Mouse (Mus musculus): ENCODE data around the gene Tmem86b. TPM values are rescaled to one million over a fixed set of nuclear protein-coding genes. Genes with fewer than 3 reads are reported as not detected.
A peak's percentile ranks its signal among the peaks of the same experiment; 100 is the strongest.

Gene Tmem86b
- total RNA-seq, 2 experiments from 2014 or later = 6.7 to 15.2 TPM

DNA sequence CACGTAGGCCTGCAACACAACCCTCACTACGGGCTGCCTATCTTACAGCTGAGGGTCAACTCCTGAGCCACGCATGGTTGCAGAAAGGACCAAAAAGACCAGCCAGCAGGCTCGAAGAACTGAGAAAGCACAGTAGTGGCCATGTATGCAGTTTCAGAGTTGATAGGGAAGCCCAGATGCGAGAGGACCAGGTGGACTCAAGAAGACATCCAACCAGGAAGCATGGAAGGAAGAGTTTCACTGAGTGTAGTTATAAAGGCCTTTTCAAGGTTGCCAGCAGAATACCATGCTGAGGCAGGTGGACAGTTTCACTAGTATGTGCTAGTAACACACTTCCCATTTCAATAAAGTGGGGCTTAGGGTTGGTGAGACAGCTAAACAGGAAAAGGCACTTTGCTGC lies 21.5 kb upstream of the Tmem86b start:
- ATAC-seq (replicated peaks; ENCODE audit: poor library complexity) = no peak

DNA sequence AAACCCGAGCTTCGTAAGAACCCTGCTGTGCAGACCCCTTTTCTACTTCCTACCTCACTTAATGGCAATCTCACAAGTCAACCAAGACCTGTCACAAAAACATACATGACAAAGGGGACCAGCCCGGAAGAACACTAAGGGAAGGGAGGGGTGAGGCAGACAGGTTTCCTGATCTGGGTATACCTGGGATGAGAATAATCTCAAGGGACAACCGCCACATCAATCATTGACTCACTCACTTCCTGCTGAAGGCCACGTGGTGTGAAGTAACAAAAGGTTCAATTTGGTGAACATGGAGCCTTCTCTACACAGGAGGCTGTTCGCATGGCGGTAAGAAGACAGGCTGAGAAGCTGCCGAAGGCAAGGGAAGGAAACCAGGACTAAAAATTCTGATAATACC lies 20.4 kb upstream of the Tmem86b start:
- no peak for ATAC-seq (replicated peaks; ENCODE audit: poor library complexity)

DNA sequence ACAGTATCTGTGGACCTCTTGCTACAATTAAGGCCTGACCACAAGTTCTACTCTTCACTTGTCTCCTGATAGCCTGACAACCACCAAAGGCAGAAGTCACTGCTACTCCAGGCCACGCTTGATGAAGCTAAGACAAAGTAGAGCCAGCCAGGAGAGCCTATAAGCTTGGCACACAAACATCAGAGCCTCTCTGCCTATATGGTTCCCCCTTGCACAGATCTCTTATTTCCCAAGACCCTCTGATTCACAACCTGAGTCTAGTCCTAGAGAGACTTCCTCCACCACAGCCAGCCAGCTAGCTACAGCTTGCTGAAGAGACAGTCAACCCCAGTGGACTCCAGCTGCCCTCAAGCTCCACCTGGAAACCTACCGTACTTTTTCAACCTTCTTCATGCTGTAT lies 16.8 kb upstream of the Tmem86b start:
- peak; percentile 30 for ATAC-seq (replicated peaks; ENCODE audit: poor library complexity)

DNA sequence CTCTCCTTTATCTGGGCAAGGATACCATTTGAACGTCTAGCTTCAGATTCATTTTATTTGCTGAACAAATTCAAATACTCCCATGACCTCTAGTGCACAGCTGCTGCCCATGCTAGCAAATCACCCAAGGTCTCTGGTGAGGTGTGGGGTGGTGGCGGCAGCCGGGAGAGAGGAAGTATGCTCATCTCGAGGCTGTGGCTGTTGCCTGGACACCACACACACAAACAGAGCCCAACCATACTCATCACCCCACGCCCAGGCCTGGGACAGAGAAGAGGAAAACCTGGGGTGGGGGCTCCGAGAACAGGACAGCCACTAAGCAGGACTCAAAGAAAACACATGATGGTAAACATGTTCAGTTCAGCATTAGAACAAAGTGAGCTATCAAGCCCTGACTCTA lies 16.1 kb upstream of the Tmem86b start:
- ATAC-seq (replicated peaks; ENCODE audit: poor library complexity) = peak; percentile 84

DNA sequence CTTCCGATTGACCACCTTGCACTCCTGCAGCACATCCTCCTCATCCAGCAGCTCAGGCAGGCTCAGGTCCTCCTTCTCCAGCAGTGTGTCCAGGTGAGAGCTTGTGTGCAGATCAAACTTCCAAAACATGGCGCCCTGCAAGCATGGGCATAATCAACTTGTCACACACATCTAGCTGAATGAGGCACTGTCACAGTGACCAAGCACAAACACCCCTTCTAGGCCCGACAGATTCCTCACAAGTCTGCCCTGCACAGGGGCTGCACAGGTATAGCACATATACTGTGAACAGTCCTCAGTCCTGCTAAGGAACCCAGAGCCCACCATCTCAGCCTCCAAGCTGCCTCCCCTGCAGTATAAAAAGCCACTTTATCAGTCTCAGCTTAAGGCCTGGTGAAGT lies 15.6 kb upstream of the Tmem86b start:
- no peak for ATAC-seq (replicated peaks; ENCODE audit: poor library complexity)

DNA sequence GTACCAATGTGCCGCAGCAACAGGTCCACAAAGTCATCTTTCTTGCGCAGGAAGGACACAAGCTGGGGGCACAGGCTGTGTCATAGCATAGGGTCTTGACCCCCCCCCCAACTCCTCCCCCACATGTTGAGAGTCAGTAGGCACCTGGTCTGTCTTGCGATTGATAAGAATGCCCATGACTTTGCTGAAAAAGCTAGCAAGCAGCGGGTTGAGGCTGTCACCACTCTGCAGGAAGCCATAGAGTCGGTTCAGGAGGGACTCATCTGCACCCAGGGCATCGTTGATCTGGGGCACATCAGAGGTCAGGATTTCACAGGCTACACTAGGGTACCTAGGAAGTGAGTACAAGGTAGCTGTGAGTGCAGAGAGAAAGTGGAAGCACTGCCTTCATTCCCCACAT lies 12.0 kb upstream of the Tmem86b start:
- peak; percentile 13; the same call in 1 of the 2 replicates for ATAC-seq (replicated peaks; ENCODE audit: poor library complexity)

DNA sequence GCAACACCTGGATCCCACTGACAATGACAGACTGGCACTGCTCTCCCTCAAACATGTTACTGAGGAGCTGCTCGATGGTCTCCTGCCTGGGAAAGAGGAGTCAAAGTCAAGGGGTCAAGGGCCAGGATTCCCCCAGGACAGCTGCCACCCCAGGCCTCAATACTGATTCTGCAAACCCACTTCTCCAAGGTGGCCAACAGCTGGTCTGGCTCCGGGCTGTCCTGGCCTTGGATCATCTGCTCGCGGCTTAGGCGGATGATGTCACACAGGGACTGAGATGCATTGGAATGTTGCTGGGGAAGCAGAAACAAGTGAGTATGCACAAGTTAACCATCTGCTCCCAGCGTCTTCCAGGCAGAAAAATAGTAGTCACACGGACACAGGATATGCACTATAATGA lies 10.7 kb upstream of the Tmem86b start:
- no peak for ATAC-seq (replicated peaks; ENCODE audit: poor library complexity)

DNA sequence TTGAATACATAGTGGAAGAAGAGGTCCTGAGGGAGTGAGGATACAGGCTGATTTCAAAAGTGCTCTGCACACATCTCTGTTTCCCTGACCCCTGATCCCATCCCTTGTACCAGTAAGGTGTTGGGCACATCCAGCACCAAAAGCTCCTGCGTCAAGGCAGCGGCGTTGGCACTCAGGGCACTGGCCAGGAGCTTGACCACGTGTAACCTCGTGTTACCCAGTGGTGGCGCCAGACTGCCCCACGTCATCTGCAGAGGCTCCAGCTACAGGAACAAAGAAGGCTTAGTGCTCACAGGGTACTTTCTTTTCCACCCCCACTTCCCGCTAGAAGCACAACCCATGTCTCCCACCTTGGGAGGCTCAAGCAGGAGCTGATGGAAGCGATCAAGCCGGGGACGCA lies 9.9 kb upstream of the Tmem86b start:
- no peak for ATAC-seq (replicated peaks; ENCODE audit: poor library complexity)

DNA sequence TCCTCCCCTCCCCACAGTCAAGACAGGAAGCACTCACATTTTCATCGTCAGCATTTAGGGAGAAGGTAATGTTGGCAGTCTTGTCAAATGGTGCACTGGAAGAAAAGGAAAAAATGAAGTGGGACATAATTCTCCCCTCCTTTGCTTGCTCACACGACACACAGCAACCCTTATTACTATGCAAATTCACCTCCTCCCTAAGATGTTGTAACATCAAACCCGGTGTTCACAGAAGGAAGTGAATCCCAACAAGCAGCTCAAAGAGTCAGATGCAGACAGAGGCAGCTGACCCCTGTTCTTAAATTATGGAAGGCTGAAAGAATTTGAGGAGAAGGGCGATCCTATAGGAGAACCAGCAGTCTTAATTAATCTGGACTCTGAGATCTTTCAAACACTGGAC lies 5.0 kb upstream of the Tmem86b start:
- ATAC-seq (replicated peaks; ENCODE audit: poor library complexity) = peak; percentile 42

DNA sequence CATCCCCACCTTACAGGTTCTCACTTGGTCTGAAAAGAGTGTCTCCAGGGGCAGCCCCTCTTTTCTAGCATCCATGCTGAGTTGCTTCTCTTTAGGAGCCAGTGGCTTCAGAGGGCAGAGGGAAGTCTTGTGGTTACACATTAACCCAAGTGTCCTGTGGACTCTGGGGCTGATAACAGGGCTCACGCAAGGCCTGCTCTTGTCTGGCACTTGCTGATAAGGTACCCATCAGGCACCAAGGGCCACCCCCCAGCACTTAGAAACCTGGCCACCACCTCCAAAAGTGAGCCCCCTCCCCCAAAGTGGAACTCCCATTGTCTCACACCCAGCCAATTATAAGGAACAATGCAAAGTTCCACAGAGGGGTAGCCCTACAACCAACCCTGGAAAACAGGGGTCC lies 1.0 kb downstream of the Tmem86b start:
- peak; percentile 87 for ATAC-seq (replicated peaks; ENCODE audit: poor library complexity)

DNA sequence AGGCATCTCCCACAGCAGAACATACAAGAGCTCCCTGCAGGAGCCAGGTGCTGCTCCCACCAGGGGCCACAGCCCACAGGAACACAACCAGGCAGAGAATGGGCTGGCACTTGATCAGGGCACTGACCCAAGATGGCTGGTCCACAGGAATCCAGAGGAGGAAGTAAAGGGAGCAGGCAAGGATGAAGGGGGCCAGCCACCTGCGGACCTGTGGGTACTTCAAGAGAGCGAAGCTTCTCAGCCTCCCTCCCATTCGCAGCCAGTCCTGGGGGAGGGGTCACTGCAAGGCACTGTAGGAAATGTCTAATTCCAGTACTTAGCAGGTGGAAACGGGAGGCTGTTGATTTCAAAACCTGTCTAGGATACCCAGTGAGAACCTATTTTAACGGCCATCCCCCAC lies 1.6 kb downstream of the Tmem86b start:
- ATAC-seq (replicated peaks; ENCODE audit: poor library complexity) = no peak

DNA sequence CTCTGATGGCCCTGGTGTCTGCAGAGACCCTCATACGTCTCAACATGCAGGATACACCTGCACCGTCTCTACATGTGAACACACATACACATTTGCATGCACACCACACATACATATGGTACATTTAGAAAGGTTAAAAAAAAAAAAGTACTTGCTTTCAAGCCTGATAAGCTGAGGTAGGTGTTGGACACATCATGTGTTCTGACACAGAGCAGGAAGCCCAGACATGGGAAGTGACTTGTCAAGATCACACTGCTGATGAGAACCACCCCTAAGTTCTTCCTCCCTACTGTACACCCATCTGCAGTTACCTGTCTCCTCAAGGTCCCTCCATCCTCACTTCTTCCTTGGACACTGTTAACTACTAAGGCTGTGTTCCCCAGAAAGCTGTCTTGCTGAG lies 5.3 kb downstream of the Tmem86b start:
- no peak for ATAC-seq (replicated peaks; ENCODE audit: poor library complexity)

DNA sequence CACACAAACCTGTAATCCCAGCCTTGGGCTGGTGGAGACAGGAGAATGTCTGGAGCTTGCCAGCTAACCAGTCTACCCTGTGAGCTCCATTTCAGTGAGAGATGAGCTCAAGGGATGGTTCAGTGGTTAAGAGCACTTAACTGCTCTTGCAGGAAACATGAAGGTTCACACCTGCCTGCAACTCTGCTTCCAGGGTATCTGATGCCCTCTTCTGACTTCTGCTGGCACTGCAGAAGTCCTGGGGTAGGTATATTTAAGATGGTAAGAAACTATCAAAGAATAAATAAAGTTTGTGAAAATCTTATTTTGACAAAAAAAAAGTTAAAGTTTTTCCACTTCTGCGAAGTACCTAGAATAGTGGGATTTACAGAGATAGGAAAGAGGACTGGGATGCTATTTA lies 6.9 kb downstream of the Tmem86b start:
- ATAC-seq (replicated peaks; ENCODE audit: poor library complexity) = peak; percentile 41

DNA sequence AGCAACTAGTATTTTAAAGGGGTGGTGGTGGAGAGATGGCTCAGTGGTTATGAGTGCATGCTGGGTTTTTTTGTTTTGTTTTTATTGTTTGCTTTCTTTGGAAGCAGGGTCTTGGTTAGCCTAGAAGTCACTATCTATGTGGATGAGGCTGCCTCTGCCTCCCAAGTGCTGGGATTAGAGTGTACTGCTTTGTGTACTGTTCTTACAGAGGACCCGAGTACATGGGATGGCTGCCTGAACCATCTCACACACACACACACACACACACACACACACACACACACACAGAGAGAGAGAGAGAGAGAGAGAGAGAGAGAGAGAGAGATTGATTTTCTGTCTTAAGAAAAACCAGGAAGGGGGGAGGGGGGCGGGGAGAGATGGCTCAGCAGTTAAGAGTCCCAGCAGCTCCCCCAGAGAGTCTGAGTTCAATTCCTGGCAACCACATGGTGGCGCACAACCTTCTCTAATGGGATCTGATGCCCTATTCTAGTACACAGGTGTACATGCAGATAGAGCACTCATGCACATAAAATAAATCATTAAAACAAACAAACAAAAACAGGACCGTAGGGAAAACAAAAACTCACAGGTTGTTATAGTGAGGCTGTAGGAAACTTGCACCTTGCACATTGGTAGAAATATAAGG lies 7.6 kb downstream of the Tmem86b start:
- ATAC-seq (replicated peaks; ENCODE audit: poor library complexity) = peak; percentile 45

DNA sequence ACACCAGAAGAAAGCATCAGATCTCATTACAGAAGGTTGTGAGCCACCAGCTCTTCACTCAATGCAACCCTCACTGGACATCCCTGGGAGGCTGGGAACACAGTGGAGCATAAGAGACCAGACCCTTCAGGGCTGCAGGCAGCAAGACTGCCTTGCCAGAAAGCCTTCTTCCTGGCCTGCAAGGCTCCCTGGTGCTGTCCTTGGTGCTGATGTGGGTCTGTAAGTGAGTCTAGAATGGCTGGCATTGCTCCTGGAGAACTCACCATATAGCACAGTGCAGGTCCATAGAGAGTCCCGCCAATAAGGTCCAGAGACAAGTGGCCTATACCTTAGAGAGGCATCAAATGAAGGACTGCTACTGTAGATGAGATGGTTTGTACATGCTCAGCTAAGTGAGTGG lies 11.2 kb downstream of the Tmem86b start:
- ATAC-seq (replicated peaks; ENCODE audit: poor library complexity) = peak; percentile 89

DNA sequence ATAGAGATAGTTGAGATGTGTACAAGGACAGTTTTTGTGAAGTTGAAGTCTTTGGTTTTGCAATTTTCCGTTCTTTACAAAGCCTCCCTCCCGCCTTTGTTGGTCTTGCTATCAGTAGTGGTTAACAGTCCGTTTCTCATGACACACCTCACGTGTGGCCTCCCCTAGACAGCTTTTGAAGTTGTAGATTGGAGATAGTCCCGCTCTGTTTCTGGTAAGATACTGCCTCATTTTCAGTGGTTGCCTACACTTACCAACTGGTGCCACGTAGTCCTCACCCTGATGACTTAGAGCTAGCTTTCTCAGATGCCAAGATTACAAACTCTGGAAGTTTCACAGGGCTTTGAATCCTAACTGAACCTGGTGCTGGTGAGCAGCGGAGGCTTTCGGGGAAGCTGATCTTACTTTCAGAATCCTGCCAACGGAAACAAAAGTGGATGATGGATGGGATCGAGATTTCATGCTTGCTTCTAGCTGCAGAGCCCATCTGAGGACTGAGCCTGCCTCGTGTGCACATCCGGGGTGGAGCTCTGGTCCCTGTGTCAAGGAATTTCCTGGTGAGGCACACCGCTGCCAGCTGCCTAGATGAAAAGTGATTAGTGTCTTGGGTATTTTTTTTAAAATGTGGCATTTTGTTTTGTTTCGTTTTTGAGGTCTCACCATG lies 17.4 kb downstream of the Tmem86b start:
- peak; percentile 94 for ATAC-seq (replicated peaks; ENCODE audit: poor library complexity)

DNA sequence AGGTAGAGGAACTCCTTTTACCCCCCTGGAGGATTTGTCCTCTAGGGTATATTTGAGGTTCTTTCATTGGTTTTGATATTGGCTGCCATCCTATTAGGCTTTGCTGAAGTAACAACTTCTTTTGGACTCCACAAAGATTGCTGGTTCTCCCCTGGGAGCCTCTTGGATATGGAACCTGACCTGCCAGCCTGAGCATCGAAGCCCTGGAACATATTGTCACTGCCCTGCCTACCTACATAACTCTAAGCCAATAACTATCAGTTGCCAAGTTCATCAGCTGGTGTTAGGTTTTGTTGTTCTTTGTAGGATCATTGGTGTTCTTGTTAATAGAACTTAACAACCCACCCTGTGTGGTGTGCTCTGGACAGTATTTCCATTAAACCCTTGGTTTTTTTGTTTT lies 18.3 kb downstream of the Tmem86b start:
- no peak for ATAC-seq (replicated peaks; ENCODE audit: poor library complexity)

DNA sequence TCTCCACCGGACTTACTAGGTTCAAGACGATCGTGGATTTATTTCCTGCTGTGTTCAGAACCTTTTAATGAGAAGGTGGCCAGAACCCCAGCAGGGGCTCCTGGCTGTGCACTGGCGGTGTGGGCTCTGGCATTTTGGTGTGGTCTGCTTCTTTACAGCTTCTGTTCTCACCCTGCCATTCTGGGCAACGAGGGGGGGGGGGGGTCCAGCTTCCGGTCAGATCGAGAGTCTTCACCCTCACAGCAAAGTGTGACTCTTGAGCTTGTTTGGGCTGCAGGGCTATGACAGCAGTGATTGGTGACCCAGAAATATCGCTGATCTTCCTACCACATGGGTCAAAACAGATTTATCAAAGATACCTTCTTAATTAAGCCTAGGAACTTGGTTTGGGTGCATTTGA lies 18.8 kb downstream of the Tmem86b start:
- no peak for ATAC-seq (replicated peaks; ENCODE audit: poor library complexity)

DNA sequence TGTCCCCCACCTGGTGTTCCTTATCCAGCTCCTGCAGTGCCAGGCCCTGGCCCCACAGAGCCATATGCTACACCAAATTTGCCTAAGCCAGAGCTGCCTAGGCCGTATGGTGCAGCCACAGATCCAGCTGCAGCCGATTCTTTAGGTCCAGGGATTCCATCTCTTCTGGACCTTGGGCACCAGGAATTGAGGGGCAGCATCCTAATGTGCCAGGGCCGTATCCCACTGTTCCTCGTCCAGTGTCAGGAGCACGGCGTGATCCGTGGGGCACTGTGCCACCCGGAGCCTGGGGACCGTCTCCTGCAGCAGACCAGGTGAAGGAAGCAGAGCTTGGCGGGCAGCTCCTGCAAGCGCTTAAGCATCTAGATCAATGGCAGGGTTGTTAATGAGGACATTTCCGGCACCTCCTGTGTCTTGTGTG lies 19.3 kb downstream of the Tmem86b start:
- no peak for ATAC-seq (replicated peaks; ENCODE audit: poor library complexity)

DNA sequence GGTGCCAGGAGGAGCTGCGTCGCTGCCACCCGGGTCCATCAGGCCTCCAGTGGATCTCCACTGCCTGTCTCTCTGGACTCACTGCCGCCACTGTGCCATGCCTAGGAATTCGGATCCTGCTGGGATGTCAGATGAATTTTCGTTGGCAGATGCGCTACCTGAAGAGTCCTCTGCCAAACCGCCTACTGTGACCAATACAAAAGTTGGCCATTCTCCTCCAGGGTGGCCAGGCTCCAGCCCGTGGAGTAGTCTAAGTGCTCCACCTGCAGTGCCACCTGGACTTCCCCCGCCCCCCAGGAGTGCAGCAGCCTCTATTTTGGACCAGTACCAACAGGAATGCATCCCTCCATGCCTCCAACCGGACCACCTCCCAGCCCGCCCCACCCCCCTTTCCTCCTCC lies 19.7 kb downstream of the Tmem86b start:
- no peak for ATAC-seq (replicated peaks; ENCODE audit: poor library complexity)

DNA sequence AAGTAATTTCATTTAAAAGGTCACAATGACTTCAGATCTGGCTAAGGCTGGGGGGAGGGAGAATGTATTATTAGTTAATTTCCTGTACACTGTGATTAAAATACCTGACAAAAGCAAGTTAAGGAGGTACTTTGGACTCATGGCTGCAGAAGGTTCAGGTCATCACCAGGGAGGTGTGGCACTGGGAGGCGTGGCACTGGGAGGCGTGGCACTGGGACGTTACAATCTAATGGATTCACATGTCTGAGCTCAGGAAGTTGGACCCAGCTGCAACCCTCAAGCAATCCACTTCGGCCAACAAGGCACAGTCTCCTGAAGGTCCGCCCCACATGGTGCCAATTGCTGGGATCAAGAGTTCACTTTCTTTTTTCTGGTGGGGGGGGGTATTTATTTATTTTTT lies 23.2 kb downstream of the Tmem86b start:
- ATAC-seq (replicated peaks; ENCODE audit: poor library complexity) = peak; percentile 97

DNA sequence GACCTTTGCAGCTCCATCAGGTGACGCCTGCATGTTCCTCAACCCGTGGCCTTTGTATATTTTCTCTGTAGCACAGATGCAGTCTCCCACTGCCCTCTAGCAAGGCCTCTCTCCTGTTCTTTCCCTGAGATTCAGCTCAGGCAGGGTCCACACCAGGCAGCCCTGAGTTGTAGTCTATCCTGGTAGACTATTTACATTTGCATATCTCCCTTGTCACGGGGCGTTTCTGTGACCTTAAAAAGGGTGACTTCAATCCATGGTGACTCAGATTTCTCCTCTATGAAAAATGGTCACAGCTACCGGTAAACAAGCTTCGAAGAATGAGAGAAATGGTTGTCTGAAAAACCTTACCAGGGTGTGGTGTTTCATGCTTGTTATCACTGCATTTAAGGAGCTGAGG lies 27.3 kb downstream of the Tmem86b start, which contains the start of gene Ptprh:
Gene Ptprh, minus strand, starts transcription at position 169 of the 400 bp plus-strand sequence.
- ATAC-seq (replicated peaks; ENCODE audit: poor library complexity) = no peak

DNA sequence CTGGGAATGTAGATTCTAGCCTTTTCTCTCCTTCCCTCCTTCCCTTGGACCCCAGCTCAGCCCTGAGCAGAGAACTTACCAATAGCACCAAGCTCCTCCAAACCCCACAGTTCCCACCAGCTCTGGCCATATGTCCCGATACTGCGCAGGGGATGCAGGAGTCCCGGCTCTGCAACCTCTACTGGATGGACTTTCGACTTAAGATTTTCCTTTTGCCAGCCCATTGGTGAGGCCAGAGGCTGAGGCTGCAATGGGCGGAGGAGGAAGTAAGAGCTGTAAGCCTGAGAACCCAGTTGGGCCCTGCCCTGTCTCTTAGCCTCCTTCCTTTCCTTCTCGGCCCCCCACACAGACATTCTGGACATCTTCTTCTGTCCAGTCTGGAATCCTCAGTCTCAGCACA lies 28.3 kb downstream of the Tmem86b start:
- no peak for ATAC-seq (replicated peaks; ENCODE audit: poor library complexity)

Measured in megakaryocyte progenitor cell, adult 5-6 weeks (primary cell).